In the genomic region with DNA sequence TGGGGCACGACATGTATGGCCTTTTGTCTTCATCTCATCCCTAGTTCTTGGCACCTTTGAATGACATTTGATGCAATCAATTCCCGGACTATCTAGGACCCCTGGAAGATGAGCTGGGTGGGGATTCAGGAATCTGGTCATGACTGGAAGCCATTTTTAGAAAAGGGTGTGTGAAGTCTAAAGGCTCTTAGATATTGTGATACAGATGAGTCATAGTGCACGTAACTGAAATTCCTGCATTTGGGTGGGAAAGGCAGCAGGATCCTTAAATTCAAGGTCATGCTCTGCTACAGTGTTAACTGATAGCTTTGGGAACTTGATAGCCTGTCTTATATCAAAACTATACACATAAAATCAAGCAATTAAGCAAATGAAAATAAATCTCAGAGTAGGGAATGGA, we compare ENCODE assay signal across 3 mouse cellular contexts.
DNase-seq lines count a peak whose midpoint lies in the region.

No protein-coding gene starts in this region.

- peak; percentile 65 for DNase-seq in ES-CJ7 (ENCODE audit: low read depth, low spot score)
- DNase-seq in R1 (ENCODE audit: low read depth, low spot score), result peak; percentile 84
- peak; percentile 67 for DNase-seq in ZHBTc4 (ENCODE audit: low read depth, low spot score)
